In genomic region chr16:51160768-51161167, GRCm38 (mm10) we compare ENCODE assay signal across 24 mouse cellular contexts.
DNase-seq lines count a peak whose midpoint lies in the region; ATAC-seq lines count a peak whose summit lies in the region.
"Had no signal": no experiment of that assay in that cellular context is flagged by ENCODE, and none has a peak within 500 bp of the region (broad histone marks: within the 10 kb centered on the region; RNA-seq: fewer than 3 reads in every experiment).

No protein-coding gene starts in this region.

- ATAC-seq in embryonic facial prominence, embryonic 14.5 days (ENCODE audit: low read depth) = no peak
- ATAC-seq in midbrain, embryonic 15.5 days (replicated peaks) = peak; percentile 33; the same call in 1 of the 2 replicates
- ATAC-seq in midbrain, embryonic 13.5 days = no peak
- peak; percentile 67; the same call in 1 of the 2 replicates for ATAC-seq in limb, embryonic 15.5 days (ENCODE audit: insufficient number of reproducible peaks, low FRiP score, low TSS enrichment, low read depth)
- ATAC-seq: CD4-positive, CD25-positive, alpha-beta regulatory T cell, adult 4 months; forebrain, embryonic 13.5 days; forebrain, postnatal 0 days had no signal

- no peaks in the 10 kb centered on the region for H3K4me1 ChIP-seq in embryonic facial prominence, embryonic 14.5 days (ENCODE audit: control insufficient read depth, insufficient read depth, low read length)
- H3K4me1 ChIP-seq in embryonic facial prominence, embryonic 10.5 days = no peaks in the 10 kb centered on the region
- H3K4me1 ChIP-seq in midbrain, embryonic 15.5 days = no peaks in the 10 kb centered on the region
- H3K4me1 ChIP-seq in midbrain, embryonic 13.5 days (replicated peaks) = no peaks in the 10 kb centered on the region
- no peaks in the 10 kb centered on the region; the same call in 1 of the 2 replicates for H3K4me1 ChIP-seq in limb, embryonic 15.5 days
- H3K4me1 ChIP-seq: embryonic facial prominence, embryonic 13.5 days; forebrain, embryonic 13.5 days; heart, embryonic 15.5 days; hindbrain, embryonic 10.5 days had no signal

- 73% methylated on average over 5 of the region's 5 CpGs for WGBS in embryonic facial prominence, embryonic 14.5 days
- WGBS in embryonic facial prominence, embryonic 10.5 days = 89% methylated on average over 5 of the region's 5 CpGs
- 57% methylated on average over 5 of the region's 5 CpGs for WGBS in midbrain, embryonic 15.5 days
- 78% methylated on average over 5 of the region's 5 CpGs for WGBS in midbrain, embryonic 13.5 days
- WGBS in limb, embryonic 15.5 days = 35% methylated on average over 5 of the region's 5 CpGs

- no peak overlapping the region for H3K4me3 ChIP-seq in embryonic facial prominence, embryonic 14.5 days (ENCODE audit: low read depth, low read length)
- H3K4me3 ChIP-seq in embryonic facial prominence, embryonic 10.5 days = no peak overlapping the region
- H3K4me3 ChIP-seq in midbrain, embryonic 15.5 days = no peak overlapping the region
- H3K4me3 ChIP-seq in midbrain, embryonic 13.5 days (replicated peaks) = no peak overlapping the region
- no peak overlapping the region for H3K4me3 ChIP-seq in limb, embryonic 15.5 days
- H3K4me3 ChIP-seq: embryonic facial prominence, embryonic 13.5 days; forebrain, embryonic 13.5 days; heart, adult 2 months; heart, embryonic 15.5 days; hindbrain, embryonic 10.5 days had no signal

- no peak overlapping the region for H3K27ac ChIP-seq in embryonic facial prominence, embryonic 14.5 days (replicated peaks; ENCODE audit: low read depth, low read length)
- no peak overlapping the region for H3K27ac ChIP-seq in embryonic facial prominence, embryonic 10.5 days (replicated peaks)
- no peak overlapping the region for H3K27ac ChIP-seq in midbrain, embryonic 15.5 days
- H3K27ac ChIP-seq in midbrain, embryonic 13.5 days = no peak overlapping the region
- no peak overlapping the region for H3K27ac ChIP-seq in limb, embryonic 15.5 days
- H3K27ac ChIP-seq: embryonic facial prominence, embryonic 13.5 days; forebrain, embryonic 13.5 days; heart, adult 2 months; heart, embryonic 15.5 days; hindbrain, embryonic 10.5 days had no signal

- no peak overlapping the region for H3K4me2 ChIP-seq in embryonic facial prominence, embryonic 14.5 days (ENCODE audit: low read depth, low read length)
- no peak overlapping the region for H3K4me2 ChIP-seq in midbrain, embryonic 15.5 days
- no peak overlapping the region for H3K4me2 ChIP-seq in midbrain, embryonic 13.5 days (replicated peaks)
- H3K4me2 ChIP-seq in limb, embryonic 15.5 days = no peak overlapping the region
- H3K4me2 ChIP-seq: embryonic facial prominence, embryonic 13.5 days; forebrain, embryonic 13.5 days; heart, embryonic 11.5 days; heart, embryonic 15.5 days had no signal

- H3K9me3 ChIP-seq in embryonic facial prominence, embryonic 14.5 days (ENCODE audit: control insufficient read depth, low read length) = no peaks in the 10 kb centered on the region
- H3K9me3 ChIP-seq in embryonic facial prominence, embryonic 10.5 days = no peaks in the 10 kb centered on the region
- no peaks in the 10 kb centered on the region for H3K9me3 ChIP-seq in midbrain, embryonic 15.5 days
- no peaks in the 10 kb centered on the region for H3K9me3 ChIP-seq in midbrain, embryonic 13.5 days
- no peaks in the 10 kb centered on the region for H3K9me3 ChIP-seq in limb, embryonic 15.5 days
- H3K9me3 ChIP-seq: embryonic facial prominence, embryonic 13.5 days; forebrain, embryonic 13.5 days; G1E; heart, embryonic 15.5 days; hindbrain, embryonic 10.5 days had no signal

- no peaks in the 10 kb centered on the region for H3K36me3 ChIP-seq in embryonic facial prominence, embryonic 14.5 days (ENCODE audit: control insufficient read depth, insufficient read depth, low read length)
- no peaks in the 10 kb centered on the region for H3K36me3 ChIP-seq in embryonic facial prominence, embryonic 10.5 days (replicated peaks)
- H3K36me3 ChIP-seq in midbrain, embryonic 15.5 days (replicated peaks) = no peaks in the 10 kb centered on the region
- no peaks in the 10 kb centered on the region for H3K36me3 ChIP-seq in midbrain, embryonic 13.5 days
- no peaks in the 10 kb centered on the region for H3K36me3 ChIP-seq in limb, embryonic 15.5 days
- H3K36me3 ChIP-seq: embryonic facial prominence, embryonic 13.5 days; G1E; heart, embryonic 15.5 days; hindbrain, embryonic 10.5 days had no signal

- H3K9ac ChIP-seq in embryonic facial prominence, embryonic 14.5 days (ENCODE audit: low read depth, low read length) = no peak overlapping the region
- no peak overlapping the region for H3K9ac ChIP-seq in midbrain, embryonic 15.5 days
- no peak overlapping the region for H3K9ac ChIP-seq in midbrain, embryonic 13.5 days (replicated peaks)
- H3K9ac ChIP-seq in limb, embryonic 15.5 days = no peak overlapping the region
- H3K9ac ChIP-seq: embryonic facial prominence, embryonic 13.5 days; forebrain, embryonic 13.5 days; forebrain, postnatal 0 days; heart, embryonic 15.5 days had no signal

- no peaks in the 10 kb centered on the region for H3K27me3 ChIP-seq in embryonic facial prominence, embryonic 14.5 days (replicated peaks; ENCODE audit: control insufficient read depth, insufficient read depth, low read length)
- no peaks in the 10 kb centered on the region for H3K27me3 ChIP-seq in embryonic facial prominence, embryonic 10.5 days (replicated peaks; ENCODE audit: low read depth, poor library complexity, severe bottlenecking)
- no peaks in the 10 kb centered on the region for H3K27me3 ChIP-seq in midbrain, embryonic 15.5 days (replicated peaks)
- H3K27me3 ChIP-seq in midbrain, embryonic 13.5 days = no peaks in the 10 kb centered on the region
- H3K27me3 ChIP-seq in limb, embryonic 15.5 days = no peaks in the 10 kb centered on the region
- H3K27me3 ChIP-seq: embryonic facial prominence, embryonic 13.5 days; forebrain, embryonic 13.5 days; heart, embryonic 15.5 days had no signal

- DNase-seq in embryonic facial prominence, embryonic 14.5 days (ENCODE audit: low spot score) = peak; percentile 2
- no peak for DNase-seq in embryonic facial prominence, embryonic 10.5 days (ENCODE audit: low spot score)
- DNase-seq in retina, embryonic 14.5 days (ENCODE audit: low spot score) = peak; percentile 52
- no peak for DNase-seq in spleen, postnatal 14 days (ENCODE audit: low spot score in 2 of 2)
- DNase-seq in liver = no peak
- DNase-seq: adrenal gland, adult 8-10 months; B cell, adult 2 months; cerebellum, adult 11-12 months; cerebellum, adult 9-10 months; cerebellum, postnatal 25 days; forebrain, postnatal 0 days; gastrocnemius, postnatal 14 days; heart, adult 2 months; heart, postnatal 14 days had no signal

Comparison
In these comparisons a context has a peak if more than half of its experiments do, and no peak if none do; other contexts are left out.
1. ATAC-seq: peak in midbrain, embryonic 15.5 days (single experiment) and limb, embryonic 15.5 days (single experiment); none in embryonic facial prominence, embryonic 14.5 days (single experiment) and midbrain, embryonic 13.5 days (single experiment).
2. DNase-seq: peak in embryonic facial prominence, embryonic 14.5 days (single experiment) and retina, embryonic 14.5 days (single experiment); none in embryonic facial prominence, embryonic 10.5 days (single experiment), spleen, postnatal 14 days (0 of 2) and liver (single experiment).